Mouse (Mus musculus) layer of hippocampus, adult 2 months (tissue): ENCODE measurements around the gene Rnase9. TPM values are rescaled to one million over a fixed set of nuclear protein-coding genes. Genes with fewer than 3 reads are reported as not detected.

Experiments
- DNase-seq, 2 experiments: peaks; one replicate each; pipeline ENCODE4 v3.0.0; 2022; ENCODE audit warnings: low spot score in 2 of 2
- H3K27ac ChIP-seq: fragments of 200-600 bp; 2 replicates; pipeline ENCODE4 v1.8.1; 2022
- H3K4me3 ChIP-seq: fragments of 200-600 bp; 2 replicates; pipeline ENCODE4 v1.8.1; 2022; ENCODE audit warnings: mild to moderate bottlenecking
- CTCF ChIP-seq: fragments of 200-600 bp; conservative IDR thresholded peaks from 2 replicates; pipeline ENCODE4 v1.8.1; 2022; ENCODE audit warnings: antibody characterized with exemption, mild to moderate bottlenecking, moderate library complexity
- total RNA-seq, 2 experiments: library from RNA; stranded (reverse); gene quantifications; 2 replicates each; pipeline ENCODE4 v1.2.3; 2021

Rnase9 gene
- total RNA-seq, 2 experiments from 2014 or later: not detected

DNA sequence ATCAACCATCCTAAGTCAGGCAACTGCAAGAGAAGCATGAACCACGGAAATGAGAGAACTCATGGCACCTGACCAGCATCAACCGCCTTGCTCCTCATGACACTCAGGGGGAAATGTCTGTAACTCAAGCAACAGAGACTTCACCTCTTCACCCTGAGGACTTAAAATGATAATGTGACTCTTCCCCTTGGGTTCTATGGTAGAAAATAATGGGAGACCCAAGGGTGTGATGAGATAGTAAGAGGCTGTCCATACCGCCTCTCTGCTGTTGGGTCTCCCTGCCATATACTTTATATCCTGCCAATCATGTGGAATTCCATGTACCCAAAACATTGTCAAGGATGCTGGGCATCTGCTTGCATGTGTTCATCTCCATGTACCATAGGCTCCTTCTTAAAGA, 32.7 kb upstream of the Rnase9 start, which contains the start of gene Olfr750:
Olfr750 (minus strand) TSS at position 101 of the 400 bp plus-strand sequence.
- no peak within 1 kb of the TSS for H3K4me3 ChIP-seq
- DNase-seq: no peak
- no peak for TF ChIP-seq CTCF
- no peak within 1 kb of the TSS for H3K27ac ChIP-seq

DNA sequence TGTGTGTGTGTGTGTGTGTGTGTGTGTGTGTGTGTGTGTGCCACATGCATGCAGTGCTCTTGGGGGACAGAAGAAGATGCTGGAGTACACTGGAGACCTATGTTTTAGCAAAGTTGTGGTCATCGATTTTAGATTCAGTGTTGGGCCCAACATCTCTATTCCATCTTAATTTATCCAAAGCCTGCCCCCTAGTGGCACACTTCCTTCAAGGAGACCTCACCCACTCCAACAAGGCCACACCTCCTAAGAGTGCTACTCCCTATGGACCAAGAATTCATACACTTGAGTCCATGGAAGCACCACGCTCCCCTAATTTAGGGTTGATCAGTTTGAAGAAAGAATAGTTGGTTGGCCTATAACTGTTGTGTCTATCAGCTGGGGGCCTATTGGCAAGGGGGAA, 27.9 kb upstream of the Rnase9 start:
- TF ChIP-seq CTCF: peak; percentile 60
- H3K27ac ChIP-seq: no peak overlapping the region
- DNase-seq: no peak
- no peak overlapping the region for H3K4me3 ChIP-seq

DNA sequence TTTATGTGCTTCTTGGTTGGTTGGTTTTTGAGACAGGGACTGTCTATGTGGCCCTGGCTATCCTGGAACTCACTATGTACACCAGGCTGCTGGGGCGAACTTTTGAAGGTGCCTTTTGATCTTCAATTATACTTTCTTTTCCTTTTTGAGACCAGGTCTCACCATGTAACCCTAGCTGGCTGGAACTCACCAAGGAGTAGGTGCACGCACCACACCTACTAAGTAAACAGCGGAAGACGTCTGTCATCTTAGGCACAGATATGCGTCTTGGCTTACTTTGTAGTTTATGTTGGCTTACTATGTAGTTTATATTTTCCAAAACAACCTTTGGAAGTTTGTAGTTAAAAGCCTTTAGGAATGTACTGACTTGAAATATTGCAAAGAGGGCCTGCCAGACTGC, 27.3 kb upstream of the Rnase9 start:
- TF ChIP-seq CTCF: no peak
- no peak for DNase-seq
- H3K27ac ChIP-seq: no peak overlapping the region
- no peak overlapping the region for H3K4me3 ChIP-seq

DNA sequence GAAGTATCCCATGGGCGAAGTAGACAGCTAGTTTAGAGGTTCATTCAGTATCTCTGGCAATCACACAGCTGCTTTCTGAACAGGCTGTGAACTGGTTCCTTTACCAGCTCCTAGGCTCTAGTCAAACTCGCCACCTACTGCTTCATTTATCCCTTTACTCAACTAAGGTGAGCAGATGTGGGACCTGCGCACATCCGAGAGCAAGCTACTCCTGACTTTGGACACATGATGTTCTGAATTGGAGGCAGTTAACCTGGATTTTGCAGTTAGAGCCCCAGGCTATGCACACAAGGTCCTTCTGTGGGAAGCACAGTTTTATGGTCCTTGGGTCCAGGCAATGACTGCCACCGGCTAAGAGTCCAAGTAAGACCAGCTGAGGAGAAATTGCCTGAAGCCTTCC, 19.1 kb upstream of the Rnase9 start:
- no peak for TF ChIP-seq CTCF
- H3K27ac ChIP-seq: no peak overlapping the region
- no peak for DNase-seq
- H3K4me3 ChIP-seq: no peak overlapping the region

DNA sequence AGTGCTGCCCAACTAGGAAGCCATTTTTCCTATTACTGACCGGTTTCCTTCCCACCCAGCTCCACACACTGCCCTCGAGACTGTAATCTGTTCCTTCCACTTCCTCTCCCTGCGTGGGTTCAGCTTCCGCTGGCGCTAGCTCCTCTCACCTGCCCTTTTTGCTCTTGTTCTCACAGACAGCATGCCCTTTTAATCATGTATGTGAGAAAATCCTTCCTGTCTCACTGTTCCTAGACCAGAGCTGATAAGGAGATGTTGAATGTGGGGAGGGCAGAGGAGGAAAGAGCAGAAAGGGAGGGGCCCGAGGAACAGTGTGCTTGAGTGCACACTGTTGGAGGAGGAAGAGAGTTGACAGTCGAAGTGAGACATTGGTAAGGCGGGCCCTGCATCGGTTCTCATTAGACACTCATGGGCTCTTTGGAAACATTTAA, 15.7 kb upstream of the Rnase9 start, which contains the start of gene Rnase12:
Rnase12 (minus strand) TSS at position 261 of the 431 bp plus-strand sequence.
- no peak for TF ChIP-seq CTCF
- DNase-seq: no peak
- Histone ChIP-seq H3K27ac (no peak within 1 kb of the TSS), H3K4me3 (no peak within 1 kb of the TSS)

DNA sequence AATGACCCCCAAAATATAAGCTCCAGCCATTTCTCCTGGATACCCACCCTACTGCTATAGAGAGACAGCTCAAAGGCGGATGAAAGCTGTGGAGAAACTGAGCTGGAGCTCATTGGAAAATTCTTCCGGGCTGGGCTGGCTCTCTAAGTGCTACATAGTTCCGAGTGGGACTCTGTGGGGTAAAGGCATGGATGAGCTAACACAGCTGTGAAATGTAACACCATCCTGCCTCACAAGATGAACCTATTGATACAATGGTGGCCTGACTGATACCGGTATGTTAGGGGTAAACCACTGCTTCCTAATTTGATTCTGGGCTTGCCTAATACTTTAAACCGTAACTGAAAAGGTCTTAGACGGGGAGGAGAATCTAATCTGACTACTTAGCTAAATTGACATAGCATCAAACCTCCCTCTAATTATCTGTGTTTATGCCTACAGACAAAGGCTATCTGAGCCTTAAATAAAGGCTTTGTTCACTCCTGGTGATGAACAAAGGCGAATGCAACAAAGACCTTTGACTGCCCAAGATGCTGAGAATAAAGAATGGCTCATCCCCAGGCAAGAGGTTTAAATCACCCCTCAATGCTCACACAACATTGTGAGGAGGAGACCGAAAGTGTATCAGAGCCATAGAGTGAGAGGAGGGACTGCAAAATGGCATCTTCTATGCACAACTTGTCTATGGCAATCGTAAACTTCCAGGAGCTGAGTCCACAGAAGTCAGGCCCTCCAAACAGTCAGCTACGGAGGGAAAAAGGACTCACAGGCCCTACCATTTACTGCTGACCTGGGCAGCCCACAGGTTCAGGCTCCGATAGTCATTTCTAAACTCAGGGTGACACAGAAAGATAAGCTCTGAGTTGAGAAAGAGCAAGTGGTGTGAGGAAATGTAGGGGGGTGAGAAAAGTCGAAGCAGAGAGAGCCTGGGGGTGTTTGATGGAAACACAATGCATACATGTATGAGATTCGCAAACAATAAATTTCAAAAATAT, 12.9 kb upstream of the Rnase9 start:
- no peak for TF ChIP-seq CTCF
- no peak overlapping the region for H3K27ac ChIP-seq
- no peak for DNase-seq
- no peak overlapping the region for H3K4me3 ChIP-seq

DNA sequence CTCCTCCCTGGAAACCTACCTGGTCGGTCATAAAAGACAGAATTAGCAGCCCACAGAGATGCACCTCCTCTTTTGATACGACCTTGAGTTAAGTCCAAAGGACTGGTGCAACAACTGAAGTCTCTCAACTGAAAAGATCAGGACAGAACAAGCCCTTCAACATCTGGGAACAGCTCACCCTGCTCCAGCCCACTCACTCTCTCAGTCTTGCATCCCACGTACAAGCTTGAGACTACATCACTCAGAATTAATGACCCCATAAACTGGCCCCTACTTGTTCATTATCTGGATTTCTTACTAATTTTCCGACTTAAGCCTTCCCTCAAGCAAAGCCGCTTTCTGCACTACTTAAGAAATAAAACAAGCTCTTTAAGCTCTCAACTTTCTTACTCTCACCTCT, 11.5 kb upstream of the Rnase9 start:
- no peak for DNase-seq
- no peak overlapping the region for H3K4me3 ChIP-seq
- no peak overlapping the region for H3K27ac ChIP-seq
- TF ChIP-seq CTCF: no peak

DNA sequence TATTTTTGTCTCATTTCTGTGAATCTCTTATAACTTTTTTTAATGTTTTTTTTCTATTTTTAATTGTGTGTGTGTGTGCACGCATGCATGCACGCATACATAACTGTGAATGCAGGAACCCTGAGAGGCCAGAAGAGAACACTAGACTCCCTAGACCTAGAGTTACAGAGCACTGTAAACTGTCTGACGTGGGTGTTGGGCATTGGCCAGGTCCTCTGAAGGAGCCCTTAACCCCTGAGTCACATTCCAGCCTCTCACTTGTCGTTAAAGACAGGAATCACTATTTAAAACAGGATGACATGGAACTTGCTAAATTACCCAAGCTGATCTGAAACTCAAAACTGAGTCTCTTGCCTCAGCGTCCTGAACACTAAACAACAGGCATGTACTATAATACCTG, 10.3 kb upstream of the Rnase9 start:
- TF ChIP-seq CTCF: no peak
- Histone ChIP-seq H3K27ac (no peak overlapping the region), H3K4me3 (no peak overlapping the region)
- no peak for DNase-seq

DNA sequence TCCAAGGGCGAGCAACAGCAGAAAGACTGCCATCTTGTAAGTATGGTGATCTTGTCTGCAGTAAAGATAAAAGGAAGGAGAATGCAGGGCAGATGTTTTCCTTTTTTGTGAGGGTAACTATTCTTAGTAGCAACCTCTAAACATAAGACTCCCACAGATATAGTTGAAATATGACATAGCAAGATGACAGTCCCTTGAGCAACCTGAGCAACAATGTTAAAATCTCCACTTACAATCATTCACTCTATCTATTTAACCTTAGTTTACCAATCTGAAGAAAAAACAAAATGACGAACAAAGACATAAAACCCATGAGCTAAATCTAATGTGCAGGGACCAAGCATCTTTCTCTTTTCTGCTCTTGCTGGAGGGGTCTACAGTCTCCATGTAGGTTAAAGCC, 8.4 kb upstream of the Rnase9 start, which contains the start of gene Rnase11:
Rnase11 (minus strand) TSS at position 101 of the 400 bp plus-strand sequence.
- TF ChIP-seq CTCF: no peak
- no peak within 1 kb of the TSS for H3K27ac ChIP-seq
- no peak for DNase-seq
- no peak within 1 kb of the TSS for H3K4me3 ChIP-seq

DNA sequence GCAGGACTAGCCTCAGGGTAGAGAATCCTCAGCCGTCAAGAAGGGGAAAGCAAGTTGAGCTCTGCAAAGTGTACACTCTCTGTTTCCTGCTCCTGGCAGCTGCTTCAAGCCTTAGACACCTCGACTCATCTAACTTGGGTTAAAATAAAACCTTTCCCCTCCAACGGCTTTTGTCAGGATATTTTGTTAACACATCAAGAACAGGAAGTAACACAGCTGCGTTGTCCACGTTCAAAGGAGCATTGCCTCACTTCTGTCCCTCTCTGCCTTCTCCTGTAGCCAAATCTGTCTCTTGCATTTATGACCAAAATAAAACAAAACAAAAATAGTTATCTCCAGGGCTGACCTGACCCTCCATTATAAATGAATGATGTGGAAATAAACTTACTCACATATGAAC, 6.2 kb upstream of the Rnase9 start:
- Histone ChIP-seq H3K27ac (no peak overlapping the region), H3K4me3 (no peak overlapping the region)
- TF ChIP-seq CTCF: no peak
- no peak for DNase-seq

DNA sequence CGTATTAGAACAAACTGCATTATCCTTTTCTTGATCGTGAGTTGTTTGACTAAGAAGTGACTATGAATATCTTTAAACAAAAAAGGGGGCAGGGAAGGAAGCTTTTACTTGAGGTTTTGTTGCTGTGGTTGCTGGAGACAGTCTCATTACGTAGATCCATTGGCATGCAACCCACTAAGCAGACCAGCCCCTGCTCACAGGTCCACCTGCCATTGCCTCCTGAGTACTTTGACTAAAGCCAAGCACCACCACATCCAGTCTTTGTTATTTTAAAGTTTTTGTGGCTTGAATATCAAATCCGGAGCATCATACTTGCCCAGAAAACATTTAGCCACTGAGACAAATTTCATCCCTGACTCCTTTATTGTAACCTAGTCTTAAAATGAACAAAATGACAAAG, 5.5 kb downstream of the Rnase9 start:
- H3K4me3 ChIP-seq: no peak overlapping the region
- no peak for TF ChIP-seq CTCF
- no peak overlapping the region for H3K27ac ChIP-seq
- DNase-seq: no peak

DNA sequence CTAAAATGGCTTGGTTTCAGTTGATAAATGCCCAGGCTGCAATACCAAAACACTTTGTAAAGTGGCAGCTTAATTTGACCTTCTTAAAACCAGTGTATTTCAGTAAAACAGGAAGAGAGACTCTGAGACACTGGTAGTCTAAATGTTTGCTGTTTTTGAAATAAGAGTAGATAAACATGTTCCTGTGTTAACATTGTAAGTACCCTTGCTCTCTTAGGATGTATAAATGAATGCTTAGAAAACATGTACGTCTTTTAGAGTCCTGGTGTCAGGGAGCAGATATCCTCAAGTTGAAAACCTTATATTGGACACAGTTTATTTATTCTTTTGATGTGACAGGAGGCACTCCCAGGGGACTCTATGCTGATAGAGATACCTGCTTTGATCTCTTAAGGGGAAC, 6.5 kb downstream of the Rnase9 start:
- H3K27ac ChIP-seq: no peak overlapping the region
- no peak for DNase-seq
- TF ChIP-seq CTCF: no peak

DNA sequence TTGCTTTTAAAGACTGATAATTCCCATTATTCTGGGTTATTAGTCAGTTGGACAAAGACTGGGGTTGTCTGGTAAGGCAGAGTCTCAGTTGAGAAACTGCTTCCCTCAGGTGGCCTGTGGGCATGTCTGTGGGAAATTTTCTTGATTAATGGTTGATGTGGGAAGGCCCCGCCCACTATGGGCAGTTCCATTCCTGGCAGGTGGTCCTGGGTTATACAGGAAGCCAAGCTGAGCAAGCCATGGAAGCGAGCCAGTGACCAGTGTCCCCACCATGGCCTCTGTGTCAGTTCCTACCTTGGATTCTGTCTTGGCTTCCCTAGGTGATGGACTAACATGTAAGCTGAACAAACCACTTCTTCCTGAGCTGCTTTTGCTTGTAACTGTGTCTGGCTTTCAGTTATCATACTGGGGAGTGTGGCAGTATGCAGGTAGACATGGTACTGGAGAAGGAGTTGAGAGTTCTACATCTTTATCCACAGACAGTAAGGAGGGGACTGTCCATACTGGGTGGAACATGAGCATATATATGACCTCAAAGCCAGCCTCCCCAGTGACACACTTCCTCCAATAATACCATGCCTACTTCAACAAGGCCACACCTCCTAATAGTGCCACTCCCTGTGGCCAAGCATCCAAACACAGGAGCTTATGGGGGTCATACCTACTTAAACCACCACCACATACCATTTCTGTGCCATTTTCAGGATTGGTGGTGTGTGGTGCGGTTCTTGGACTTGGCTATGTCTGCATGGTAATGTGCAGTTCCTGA, 14.1 kb downstream of the Rnase9 start:
- TF ChIP-seq CTCF: no peak
- DNase-seq: no peak
- Histone ChIP-seq H3K27ac (no peak overlapping the region), H3K4me3 (no peak overlapping the region)

More for the DNA sequence above, 6.5 kb downstream of the Rnase9 start:
- no peak overlapping the region for H3K4me3 ChIP-seq
